Mouse (Mus musculus): ENCODE measurements around the gene Gpr132.

GRCm38 (mm10) chr12:112822676-112823075 is 45.4 kb downstream of the Gpr132 start:
- TF ChIP-seq GATA1 (IDR thresholded peaks at IDR 0.05; ENCODE audit: borderline replicate concordance, low read length), result no peak
- no peak for TF ChIP-seq FLI1 (IDR thresholded peaks at IDR 0.05; ENCODE audit: low read length)
